Mouse (Mus musculus) gastrocnemius, adult 8-10 months (tissue): Measurements from ENCODE around the gene Gnaq. TPM values are rescaled to one million over a fixed set of nuclear protein-coding genes. Genes with fewer than 3 reads are reported as not detected.
"Not testable (repeated sequence)": the region's sequence is repeated elsewhere in the genome, so short reads cannot be mapped to it uniquely, and the experiment has no call there.

Experiments
- DNase-seq, 2 experiments: peaks; one replicate each; pipeline ENCODE4 v3.0.0; 2022; ENCODE audit warnings: low spot score in 2 of 2
- total RNA-seq, 4 experiments: library from RNA; stranded (reverse); gene quantifications; 2 replicates each; pipeline ENCODE4 v1.2.4; 2022

Gene Gnaq
- total RNA-seq = 10 to 100 TPM; 11.1 to 15.0 (median 13.8) TPM

DNA sequence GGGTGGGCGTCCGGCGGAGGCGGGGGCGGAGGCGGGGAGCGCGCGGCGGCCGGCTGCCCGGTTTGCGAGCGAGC, at the start of gene Gnaq:
TSS of gene Gnaq (plus strand) at position 41 of the 74 bp plus-strand sequence.
- no peak for DNase-seq

GRCm38 (mm10) chr19:16083981-16084630, 48.5 kb upstream of the Gnaq start:
- DNase-seq = not testable (repeated sequence)

DNA sequence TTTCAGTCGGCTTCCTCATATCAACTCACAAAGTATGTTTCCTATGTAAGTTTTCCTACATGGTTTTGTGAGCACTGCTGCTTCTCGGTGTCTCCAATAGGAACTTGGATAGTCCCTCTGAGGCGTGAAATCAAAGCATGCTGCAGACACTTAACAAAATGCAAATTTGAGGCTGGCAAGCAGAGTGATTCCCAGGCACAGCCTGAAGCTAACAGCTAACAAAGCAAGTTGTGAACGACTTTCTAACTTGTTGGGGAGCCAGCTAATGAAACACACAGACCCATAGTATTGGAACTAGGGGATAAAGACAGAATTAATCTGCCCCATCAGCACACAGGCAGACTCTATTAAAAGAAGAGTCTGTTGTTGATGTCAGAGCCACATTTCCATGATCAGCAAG, 47.4 kb upstream of the Gnaq start:
- DNase-seq = no peak

DNA sequence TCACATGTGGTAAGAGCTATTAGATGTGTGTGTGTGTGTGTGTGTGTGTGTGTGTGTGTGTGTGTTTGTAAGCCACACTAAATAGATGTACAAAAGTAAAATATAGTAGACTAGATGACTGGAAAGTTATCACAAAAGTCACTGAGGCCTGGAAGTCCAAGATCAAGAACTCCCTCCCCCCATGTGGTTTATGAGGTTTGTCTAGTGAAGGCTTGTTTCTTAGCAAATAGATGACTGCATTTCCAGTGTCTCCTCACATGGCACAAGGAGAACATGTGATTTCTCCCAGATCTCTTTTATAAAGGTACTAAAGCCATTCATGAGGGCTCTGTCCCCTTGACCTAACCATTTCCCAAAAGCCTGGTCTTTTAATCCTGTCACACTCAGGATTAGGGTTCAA, 46.5 kb upstream of the Gnaq start:
- DNase-seq = no peak

DNA sequence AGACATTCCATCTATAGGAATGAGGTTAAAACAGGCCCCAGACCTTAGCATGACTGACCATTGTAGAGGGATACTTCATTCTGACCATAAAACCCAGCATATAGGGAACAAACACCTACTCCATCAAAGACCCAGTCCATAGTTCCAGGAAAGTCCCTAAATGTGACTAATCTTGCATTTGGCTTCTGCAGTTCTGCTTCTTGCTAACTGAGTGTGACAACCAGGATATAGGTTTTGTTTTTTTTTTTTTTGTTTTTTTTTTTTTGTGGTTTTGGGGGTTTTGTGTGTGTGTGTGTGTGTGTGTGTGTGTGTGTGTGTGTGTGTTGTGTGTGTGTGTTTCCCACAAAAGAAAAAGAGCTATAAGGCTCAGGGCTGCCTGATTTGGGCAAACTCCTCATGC, 46.0 kb upstream of the Gnaq start:
- no peak for DNase-seq

- no peak for DNase-seq
Observed at GRCm38 (mm10) chr19:16087391-16087790, 45.2 kb upstream of the Gnaq start.

GRCm38 (mm10) chr19:16093616-16094015, 39.0 kb upstream of the Gnaq start:
- DNase-seq = no peak

DNA sequence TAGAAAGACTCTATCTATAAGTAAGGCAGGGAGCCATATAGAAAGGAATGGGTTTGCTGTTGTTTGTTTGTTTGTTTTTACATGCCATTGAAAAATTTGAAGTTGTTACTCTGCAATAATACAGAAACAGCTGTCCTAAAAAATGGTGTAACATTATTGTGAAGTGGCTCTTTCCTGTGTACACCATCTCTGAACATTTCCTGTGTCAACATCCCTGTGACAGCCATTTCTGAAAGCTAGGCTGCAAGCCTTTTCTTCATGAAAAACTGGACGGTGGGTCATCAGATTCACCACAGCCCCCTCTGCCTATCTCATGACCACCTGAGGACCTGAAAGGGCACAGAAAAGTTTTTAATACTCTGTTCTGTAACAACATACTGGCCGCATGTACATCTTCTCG, 22.7 kb upstream of the Gnaq start:
- no peak for DNase-seq

- DNase-seq = no peak
Observed at GRCm38 (mm10) chr19:16110670-16111069, 22.0 kb upstream of the Gnaq start.

GRCm38 (mm10) chr19:16113295-16113694, 19.3 kb upstream of the Gnaq start:
- DNase-seq = no peak

DNA sequence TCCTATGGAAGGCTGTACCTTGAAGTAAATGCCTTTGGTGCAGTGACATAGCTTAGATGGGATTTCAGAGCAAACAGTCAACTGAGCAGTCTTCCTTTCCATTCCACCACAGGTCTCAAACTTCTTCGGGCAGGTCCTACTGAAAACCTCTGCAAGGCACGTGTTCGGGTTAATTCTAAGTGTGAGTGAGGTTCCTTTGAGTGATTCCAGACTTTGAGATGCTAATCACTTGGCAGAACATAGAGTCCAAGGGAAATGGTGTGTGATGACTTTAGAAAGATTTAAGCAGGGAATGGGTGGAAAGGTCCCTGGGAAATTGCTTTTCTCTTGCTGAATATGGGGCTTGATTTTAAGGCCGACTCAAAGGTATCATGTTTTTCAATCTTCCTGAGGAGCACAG, 14.2 kb upstream of the Gnaq start:
- no peak for DNase-seq

- DNase-seq = no peak
Observed at GRCm38 (mm10) chr19:16121301-16121700, 11.3 kb upstream of the Gnaq start.

DNA sequence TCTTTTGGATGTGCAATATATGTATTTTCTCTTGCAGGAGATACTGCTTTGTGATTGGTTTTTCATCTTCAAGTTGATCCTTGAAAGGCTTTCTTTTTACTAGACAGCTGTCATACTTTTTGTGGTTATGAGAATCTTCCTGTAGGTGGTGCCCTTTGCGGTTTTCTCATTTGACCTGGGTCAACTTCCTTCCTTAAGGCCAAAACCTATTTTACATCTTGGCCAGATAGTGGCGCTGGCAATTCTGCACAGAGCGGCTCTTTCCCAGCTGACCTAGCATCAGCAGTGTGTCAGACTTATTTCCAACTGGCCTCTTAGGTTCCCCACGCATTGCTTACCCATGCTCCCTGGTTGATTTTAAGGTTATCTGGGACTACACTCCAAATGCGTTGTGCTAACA, 3.9 kb upstream of the Gnaq start:
- DNase-seq = peak; percentile 18 to 38

- no peak for DNase-seq
Observed at GRCm38 (mm10) chr19:16129171-16129570, 3.5 kb upstream of the Gnaq start.

GRCm38 (mm10) chr19:16130476-16130875, 2.2 kb upstream of the Gnaq start:
- DNase-seq = no peak

DNA sequence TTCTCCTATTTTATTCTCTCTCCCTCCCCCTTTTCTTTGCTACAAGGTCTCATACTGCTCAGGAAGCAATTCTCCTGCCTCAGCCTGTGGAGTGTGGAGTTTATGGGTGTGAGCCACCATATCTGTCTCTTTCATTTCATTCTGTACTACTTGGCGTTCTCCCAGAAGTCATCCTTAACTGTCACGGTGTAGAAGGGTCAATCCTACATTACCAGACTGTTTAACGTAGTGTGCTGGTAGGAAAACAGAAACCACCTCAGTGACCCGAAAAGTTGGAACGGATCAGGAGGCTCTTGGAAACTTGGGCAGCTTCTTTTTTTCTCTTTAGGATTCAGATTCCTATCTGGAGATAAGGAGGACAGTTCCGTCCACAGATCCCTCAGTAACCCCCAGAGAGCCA, 800 bp upstream of the Gnaq start:
- DNase-seq = no peak

DNA sequence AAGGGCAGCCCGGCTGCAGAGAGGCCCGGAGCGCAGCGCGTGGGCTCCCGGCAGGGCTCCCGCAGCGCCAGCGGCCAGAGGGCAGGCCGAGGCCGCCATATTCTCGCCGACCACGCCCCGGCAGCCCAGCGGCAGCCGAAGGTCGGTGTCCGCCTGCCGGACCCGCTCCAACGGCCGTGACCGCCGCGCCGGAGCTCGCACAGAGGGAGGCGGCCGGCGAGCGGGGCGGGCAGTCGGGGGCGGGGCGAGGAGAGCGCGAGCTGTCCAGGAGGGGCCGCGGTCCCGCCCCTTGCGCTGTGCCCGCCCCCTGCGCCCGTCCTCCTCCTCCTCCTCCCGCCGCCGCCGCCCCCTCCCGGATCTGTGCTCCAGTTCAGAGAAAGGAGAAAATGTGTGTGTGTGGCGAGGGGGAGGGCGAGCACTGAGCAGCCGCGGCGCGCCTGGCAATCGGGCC, 266 bp upstream of the Gnaq start:
- DNase-seq = peak; percentile 86 to 90

- DNase-seq = peak; percentile 35 to 51
Observed at GRCm38 (mm10) chr19:16132865-16133720, 462 bp downstream of the Gnaq start.

- no peak for DNase-seq
Observed at GRCm38 (mm10) chr19:16133721-16134570, 1.3 kb downstream of the Gnaq start.

- DNase-seq = no peak
Observed at GRCm38 (mm10) chr19:16138064-16138580, 5.5 kb downstream of the Gnaq start.

GRCm38 (mm10) chr19:16140710-16141109, 8.1 kb downstream of the Gnaq start:
- no peak for DNase-seq

GRCm38 (mm10) chr19:16141857-16142256, 9.2 kb downstream of the Gnaq start:
- no peak for DNase-seq
